Mouse (Mus musculus) CD4-positive naive resting alpha-beta T cell, adult 76 days (primary cell): ENCODE measurements around the gene Pter. TPM values are rescaled to one million over a fixed set of nuclear protein-coding genes. Genes with fewer than 3 reads are reported as not detected.

Source experiments
- total RNA-seq: library from RNA; stranded (reverse); gene quantifications from one replicate; pipeline ENCODE4 v1.2.4, GENCODE M21; 2023

Gene Pter
- total RNA-seq = 0.41 TPM

GRCm38 (mm10) chr2:12923804-12924591, at the start of gene Pter:
Pter (plus strand) TSS chr2:12924041.

DNA sequence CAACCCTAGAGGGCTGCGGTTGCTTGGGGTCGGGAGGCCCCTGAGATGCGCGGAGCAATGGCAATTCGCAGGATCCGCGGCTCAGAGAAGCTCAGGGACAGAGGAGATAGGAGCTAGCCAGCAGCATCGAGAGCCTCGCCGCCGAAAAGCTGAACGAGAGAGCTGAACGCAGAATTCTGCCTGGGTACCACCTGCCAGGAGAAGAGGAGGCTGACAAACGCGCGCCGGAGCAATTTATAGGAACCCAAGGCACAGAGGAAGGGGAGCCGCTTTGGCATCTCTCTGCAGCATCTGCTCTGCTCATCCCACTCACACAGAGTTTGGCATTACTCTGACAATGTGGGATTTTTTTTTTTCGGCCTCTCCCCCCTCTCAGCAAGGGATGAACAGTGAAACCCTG, 87.6 kb downstream of the Pter start, which contains the start of gene C1ql3:
C1ql3 (minus strand) TSS at position 335 of the 400 bp plus-strand sequence.

Other genes starting within 250 kb of the Pter start
- gene C1ql3, start 87.8 kb downstream of the Pter start, total RNA-seq = not detected